Mouse (Mus musculus) E14TG2a.4 (cell line): ENCODE measurements around the gene Trim47.

Source experiments
- CTCF ChIP-seq: conservative IDR thresholded peaks from 2 replicates; pipeline ENCODE4 v1.5.1; 2014; ENCODE audit warnings: low read length
- NANOG ChIP-seq: IDR thresholded peaks from 2 replicates; pipeline ENCODE4 v1.6.1; 2014; ENCODE audit warnings: borderline replicate concordance, low read length, mixed read lengths

- TF ChIP-seq NANOG (no peak), CTCF (no peak)
Measured at GRCm38 (mm10) chr11:116174775-116175448, 47.9 kb upstream of the Trim47 start.
